Mouse (Mus musculus): Measurements from ENCODE around the gene Ccdc169. TPM values are rescaled to one million over a fixed set of nuclear protein-coding genes. Genes with fewer than 3 reads are reported as not detected.

The Ccdc169 gene
- polyA plus RNA-seq, 1 experiment from 2014 or later, result not detected

DNA sequence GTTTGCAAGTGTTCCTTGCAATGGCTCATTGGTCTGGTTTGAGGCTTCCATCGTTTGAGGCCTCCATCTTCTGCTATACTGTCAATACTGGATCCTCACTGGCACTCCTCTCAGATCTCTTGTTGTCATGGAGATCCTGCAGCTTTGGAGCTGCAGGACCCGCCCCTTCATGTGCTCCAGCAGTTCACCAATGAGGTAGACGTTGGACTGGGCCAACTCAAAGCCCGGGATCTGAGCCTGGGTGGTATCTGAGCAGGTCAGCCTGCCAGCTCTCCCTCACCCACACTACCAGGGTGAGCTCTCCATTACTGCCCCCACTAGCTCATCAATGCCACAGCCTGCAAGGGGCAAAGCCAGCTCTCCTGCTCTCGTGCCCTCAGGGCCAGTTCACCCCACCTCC, 20.3 kb downstream of the Ccdc169 start:
- ATAC-seq (replicated peaks; ENCODE audit: low FRiP score), result no peak
- DNase-seq (ENCODE audit: low spot score), result no peak
- Histone ChIP-seq H3K4me3 (ENCODE audit: low read depth, low read length) (no peak overlapping the region), H3K4me2 (no peak overlapping the region), H3K27me3 (replicated peaks; ENCODE audit: control insufficient read depth, insufficient read depth, low read length) (no peaks in the 10 kb centered on the region), H3K9ac (ENCODE audit: low read depth, low read length) (no peak overlapping the region), H3K4me1 (replicated peaks; ENCODE audit: control insufficient read depth, insufficient read depth, low read length) (no peaks in the 10 kb centered on the region), H3K9me3 (ENCODE audit: control insufficient read depth, low read length) (no peaks in the 10 kb centered on the region), H3K27ac (ENCODE audit: low read depth, low read length) (no peak overlapping the region), H3K36me3 (ENCODE audit: control insufficient read depth, insufficient read depth, low read length) (no peaks in the 10 kb centered on the region)
- 62% methylated on average over 5 of the region's 5 CpGs for WGBS

DNA sequence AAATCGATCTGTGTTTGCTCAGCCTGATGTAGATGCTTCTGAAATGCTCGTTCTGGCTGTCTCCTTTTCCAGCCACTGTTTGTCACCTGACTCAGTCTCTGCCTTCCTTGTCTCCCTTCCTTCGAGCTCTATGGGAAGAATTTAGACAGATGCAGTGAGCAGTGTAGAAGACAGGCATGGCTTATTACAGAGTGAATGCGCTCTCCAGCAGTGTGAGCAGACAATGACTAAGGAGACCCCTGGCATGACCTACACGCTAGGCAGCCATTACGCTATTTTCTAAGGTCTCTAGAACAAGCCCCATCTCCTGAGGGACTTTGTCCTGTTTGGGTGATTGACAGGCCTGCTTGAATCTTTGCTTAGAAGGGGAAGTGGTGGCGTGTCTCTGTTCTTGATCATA, 24.0 kb downstream of the Ccdc169 start:
- H3K27me3 ChIP-seq (replicated peaks; ENCODE audit: control insufficient read depth, insufficient read depth, low read length), result no peaks in the 10 kb centered on the region
- ATAC-seq (replicated peaks; ENCODE audit: low FRiP score) (no peak), DNase-seq (ENCODE audit: low spot score) (no peak)
- no peaks in the 10 kb centered on the region for H3K36me3 ChIP-seq (ENCODE audit: control insufficient read depth, insufficient read depth, low read length)
- H3K9ac ChIP-seq (ENCODE audit: low read depth, low read length), result no peak overlapping the region
- H3K4me3 ChIP-seq (ENCODE audit: low read depth, low read length), result no peak overlapping the region
- H3K9me3 ChIP-seq (ENCODE audit: control insufficient read depth, low read length), result no peaks in the 10 kb centered on the region
- H3K27ac ChIP-seq (ENCODE audit: low read depth, low read length), result no peak overlapping the region
- H3K4me2 ChIP-seq, result no peak overlapping the region
- no peaks in the 10 kb centered on the region for H3K4me1 ChIP-seq (replicated peaks; ENCODE audit: control insufficient read depth, insufficient read depth, low read length)
- WGBS, result 71% methylated on average over 7 of the region's 7 CpGs

DNA sequence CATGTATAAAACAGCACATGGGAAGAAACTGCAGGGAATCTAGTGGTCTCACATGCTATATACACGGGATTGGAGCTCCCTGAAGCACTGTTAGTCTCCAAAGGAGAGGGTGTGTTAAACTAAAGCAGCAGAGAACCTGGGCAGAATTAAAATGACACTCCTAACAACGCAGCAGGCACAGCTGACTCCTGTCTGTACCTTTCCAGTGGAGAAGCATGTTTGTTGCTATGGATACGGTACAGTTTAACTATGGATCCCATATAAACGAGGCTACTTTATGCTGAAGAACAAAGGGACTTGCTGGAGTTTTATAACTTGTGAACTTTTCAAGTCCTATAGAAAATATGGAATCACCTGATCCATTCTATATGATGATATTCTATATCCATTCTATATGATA, 26.4 kb downstream of the Ccdc169 start:
- 76% methylated on average over 4 of the region's 4 CpGs for WGBS
- Histone ChIP-seq H3K36me3 (ENCODE audit: control insufficient read depth, insufficient read depth, low read length) (no peaks in the 10 kb centered on the region), H3K9me3 (ENCODE audit: control insufficient read depth, low read length) (no peaks in the 10 kb centered on the region), H3K4me3 (ENCODE audit: low read depth, low read length) (no peak overlapping the region), H3K4me2 (no peak overlapping the region), H3K4me1 (replicated peaks; ENCODE audit: control insufficient read depth, insufficient read depth, low read length) (no peaks in the 10 kb centered on the region), H3K9ac (ENCODE audit: low read depth, low read length) (no peak overlapping the region), H3K27ac (ENCODE audit: low read depth, low read length) (no peak overlapping the region), H3K27me3 (replicated peaks; ENCODE audit: control insufficient read depth, insufficient read depth, low read length) (no peaks in the 10 kb centered on the region)
- DNase-seq (ENCODE audit: low spot score), result no peak
- ATAC-seq (replicated peaks; ENCODE audit: low FRiP score), result no peak

DNA sequence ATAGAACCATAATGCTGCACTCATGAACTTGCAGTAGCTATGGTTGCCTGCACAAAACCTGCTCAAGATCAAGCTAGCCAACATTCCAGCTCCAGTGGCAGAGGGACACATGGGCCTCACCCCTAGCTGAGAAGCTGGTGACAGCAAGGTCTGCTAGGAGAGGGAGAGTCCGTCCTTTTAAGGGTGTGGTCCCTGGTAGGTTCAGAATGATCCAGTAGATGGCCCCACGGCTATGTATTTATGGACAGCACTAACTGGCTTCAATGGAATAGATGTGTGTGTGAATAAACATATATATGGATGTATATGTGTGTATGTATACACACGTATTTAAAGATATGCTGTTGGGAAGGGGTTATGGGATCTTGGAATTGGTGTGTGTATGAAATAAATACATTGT, 35.3 kb downstream of the Ccdc169 start:
- Histone ChIP-seq H3K27ac (ENCODE audit: low read depth, low read length) (no peak overlapping the region), H3K4me2 (no peak overlapping the region), H3K4me3 (ENCODE audit: low read depth, low read length) (no peak overlapping the region), H3K36me3 (ENCODE audit: control insufficient read depth, insufficient read depth, low read length) (no peaks in the 10 kb centered on the region), H3K4me1 (replicated peaks; ENCODE audit: control insufficient read depth, insufficient read depth, low read length) (no peaks in the 10 kb centered on the region), H3K9me3 (ENCODE audit: control insufficient read depth, low read length) (no peaks in the 10 kb centered on the region), H3K9ac (ENCODE audit: low read depth, low read length) (no peak overlapping the region), H3K27me3 (replicated peaks; ENCODE audit: control insufficient read depth, insufficient read depth, low read length) (no peaks in the 10 kb centered on the region)
- DNase-seq (ENCODE audit: low spot score), result no peak
- 67% methylated on average over 3 of the region's 3 CpGs for WGBS
- no peak for ATAC-seq (replicated peaks; ENCODE audit: low FRiP score)

DNA sequence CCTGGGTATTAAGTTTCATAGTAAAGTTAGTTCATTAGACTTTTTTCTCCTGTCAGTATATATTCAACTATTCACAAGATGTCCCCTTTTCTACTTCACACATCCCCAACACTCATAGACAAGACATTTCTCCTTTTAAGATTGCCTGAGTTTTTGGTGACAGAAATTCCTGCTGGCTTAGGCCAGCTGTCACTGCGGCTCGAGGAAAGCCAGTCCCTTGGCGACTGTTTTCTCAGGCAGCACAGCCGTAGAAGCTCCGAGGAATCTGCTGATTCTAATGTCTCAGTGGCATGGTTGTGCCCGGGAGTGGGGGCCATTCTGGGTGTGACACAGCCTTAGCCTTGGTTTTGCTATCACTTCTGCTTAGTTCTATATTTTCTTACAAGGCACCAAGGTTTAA, 40.1 kb downstream of the Ccdc169 start:
- no peaks in the 10 kb centered on the region for H3K4me1 ChIP-seq (replicated peaks; ENCODE audit: control insufficient read depth, insufficient read depth, low read length)
- no peak for ATAC-seq (replicated peaks; ENCODE audit: low FRiP score)
- 49% methylated on average over 6 of the region's 6 CpGs for WGBS

DNA sequence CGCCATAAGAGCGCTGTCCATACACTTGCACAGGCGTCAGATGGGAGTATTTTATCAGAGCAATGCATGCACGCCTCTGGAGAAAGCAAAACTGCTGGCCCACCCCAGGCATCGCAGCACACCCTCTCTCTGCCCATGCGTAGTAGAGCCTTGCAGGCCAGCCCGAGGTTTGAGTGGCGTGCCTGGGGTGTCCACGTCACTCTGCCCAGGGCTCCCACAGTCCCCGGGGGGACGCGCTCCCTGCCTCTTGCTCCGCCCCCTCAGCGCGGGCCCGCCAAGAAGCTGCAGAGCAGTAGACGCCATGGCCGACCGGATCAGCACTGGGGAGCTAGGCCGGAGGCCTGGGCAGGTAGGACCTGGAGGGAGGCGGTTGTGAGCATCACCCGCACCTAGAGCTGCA, 44.6 kb downstream of the Ccdc169 start, which contains the start of gene Sohlh2:
Sohlh2 (plus strand) TSS at position 263 of the 400 bp plus-strand sequence.
- Histone ChIP-seq H3K4me2 (no peak within 1 kb of the TSS), H3K4me1 (replicated peaks; ENCODE audit: control insufficient read depth, insufficient read depth, low read length) (no peaks in the 10 kb centered on the region), H3K9me3 (ENCODE audit: control insufficient read depth, low read length) (no peaks in the 10 kb centered on the region), H3K4me3 (ENCODE audit: low read depth, low read length) (no peak within 1 kb of the TSS), H3K27me3 (replicated peaks; ENCODE audit: control insufficient read depth, insufficient read depth, low read length) (no peaks in the 10 kb centered on the region), H3K27ac (ENCODE audit: low read depth, low read length) (no peak within 1 kb of the TSS), H3K9ac (ENCODE audit: low read depth, low read length) (no peak within 1 kb of the TSS), H3K36me3 (ENCODE audit: control insufficient read depth, insufficient read depth, low read length) (no peaks in the 10 kb centered on the region)
- WGBS, result 87% methylated on average over 22 of the region's 22 CpGs
- ATAC-seq (replicated peaks; ENCODE audit: low FRiP score), result no peak
- no peak for DNase-seq (ENCODE audit: low spot score)

More for the DNA sequence above, 40.1 kb downstream of the Ccdc169 start:
- DNase-seq (ENCODE audit: low spot score), result no peak
- Histone ChIP-seq H3K9ac (ENCODE audit: low read depth, low read length) (no peak overlapping the region), H3K4me3 (ENCODE audit: low read depth, low read length) (no peak overlapping the region), H3K4me2 (no peak overlapping the region), H3K27me3 (replicated peaks; ENCODE audit: control insufficient read depth, insufficient read depth, low read length) (no peaks in the 10 kb centered on the region), H3K36me3 (ENCODE audit: control insufficient read depth, insufficient read depth, low read length) (no peaks in the 10 kb centered on the region), H3K27ac (ENCODE audit: low read depth, low read length) (no peak overlapping the region), H3K9me3 (ENCODE audit: control insufficient read depth, low read length) (no peaks in the 10 kb centered on the region)

DNA sequence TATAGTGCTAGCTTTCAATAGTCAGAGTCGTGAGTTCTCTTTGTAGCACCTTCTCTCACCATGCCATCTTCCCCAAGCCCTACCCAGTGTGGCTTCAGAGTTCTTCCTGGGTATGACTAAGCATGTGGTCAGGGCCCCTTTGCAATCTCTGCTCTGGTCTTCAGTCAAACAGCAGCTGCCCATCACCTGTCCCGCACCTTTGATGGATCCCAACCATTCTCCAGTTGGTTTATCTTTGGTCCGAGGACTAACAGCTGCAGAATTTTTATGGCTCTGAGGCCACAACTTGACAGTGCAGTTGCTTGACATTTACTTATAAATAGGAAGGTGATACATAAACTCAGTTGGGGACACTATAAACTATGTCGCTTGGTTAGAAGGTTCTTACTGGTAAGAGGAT, 54.5 kb downstream of the Ccdc169 start:
- no peak for DNase-seq (ENCODE audit: low spot score)

DNA sequence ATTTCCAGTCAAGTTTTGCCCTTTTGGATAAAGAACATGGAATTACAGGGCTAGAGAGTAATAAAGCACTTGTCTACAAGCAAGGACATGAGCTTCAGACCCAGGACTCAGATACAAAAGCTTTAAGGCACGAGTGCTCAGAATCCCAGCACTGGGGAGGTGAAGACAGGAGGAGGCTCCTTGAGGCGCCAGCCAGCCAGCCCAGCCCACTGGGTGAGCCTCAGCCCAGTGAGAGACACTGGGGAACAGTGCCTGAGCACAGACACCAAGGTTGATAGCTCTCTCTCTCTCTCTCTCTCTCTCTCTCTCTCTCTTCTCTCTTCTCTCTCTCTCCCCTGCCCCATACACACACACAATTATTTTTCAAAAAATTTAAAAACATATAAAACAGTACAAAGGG, 56.2 kb downstream of the Ccdc169 start:
- ATAC-seq (replicated peaks; ENCODE audit: low FRiP score) (no peak), DNase-seq (ENCODE audit: low spot score) (no peak)
- Histone ChIP-seq H3K9me3 (ENCODE audit: control insufficient read depth, low read length) (no peaks in the 10 kb centered on the region), H3K4me3 (ENCODE audit: low read depth, low read length) (no peak overlapping the region), H3K36me3 (ENCODE audit: control insufficient read depth, insufficient read depth, low read length) (no peaks in the 10 kb centered on the region), H3K27me3 (replicated peaks; ENCODE audit: control insufficient read depth, insufficient read depth, low read length) (no peaks in the 10 kb centered on the region), H3K4me2 (no peak overlapping the region), H3K27ac (ENCODE audit: low read depth, low read length) (no peak overlapping the region), H3K9ac (ENCODE audit: low read depth, low read length) (no peak overlapping the region), H3K4me1 (replicated peaks; ENCODE audit: control insufficient read depth, insufficient read depth, low read length) (no peaks in the 10 kb centered on the region)
- 46% methylated on average over 2 of the region's 2 CpGs for WGBS

More for the DNA sequence above, 54.5 kb downstream of the Ccdc169 start:
- Histone ChIP-seq H3K9me3 (ENCODE audit: control insufficient read depth, low read length) (no peaks in the 10 kb centered on the region), H3K27me3 (replicated peaks; ENCODE audit: control insufficient read depth, insufficient read depth, low read length) (no peaks in the 10 kb centered on the region), H3K9ac (ENCODE audit: low read depth, low read length) (no peak overlapping the region), H3K4me3 (ENCODE audit: low read depth, low read length) (no peak overlapping the region), H3K27ac (ENCODE audit: low read depth, low read length) (no peak overlapping the region), H3K36me3 (ENCODE audit: control insufficient read depth, insufficient read depth, low read length) (no peaks in the 10 kb centered on the region), H3K4me1 (replicated peaks; ENCODE audit: control insufficient read depth, insufficient read depth, low read length) (no peaks in the 10 kb centered on the region), H3K4me2 (no peak overlapping the region)
- WGBS, result 78% methylated on average over 4 of the region's 4 CpGs
- ATAC-seq (replicated peaks; ENCODE audit: low FRiP score), result no peak

DNA sequence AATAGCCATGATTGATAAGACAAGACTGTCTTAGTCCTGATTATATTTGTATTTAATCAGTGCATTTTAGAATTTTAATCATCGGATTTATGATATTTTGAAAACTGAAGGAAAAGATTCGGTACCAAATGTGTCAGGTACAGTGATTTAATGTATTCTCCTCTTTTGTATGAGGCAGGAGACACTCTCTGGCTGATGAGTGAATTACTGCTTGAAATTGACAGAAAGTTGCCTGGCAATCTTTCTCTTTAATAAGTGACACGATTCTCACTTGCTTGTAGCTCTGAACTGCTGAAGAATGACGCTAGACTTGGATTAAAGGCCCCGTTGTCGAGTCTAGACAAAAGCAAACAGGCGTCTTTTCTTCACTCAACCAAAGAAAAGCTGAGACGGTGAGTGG, 57.7 kb downstream of the Ccdc169 start:
- Histone ChIP-seq H3K4me2 (no peak overlapping the region), H3K36me3 (ENCODE audit: control insufficient read depth, insufficient read depth, low read length) (no peaks in the 10 kb centered on the region), H3K4me3 (ENCODE audit: low read depth, low read length) (no peak overlapping the region), H3K4me1 (replicated peaks; ENCODE audit: control insufficient read depth, insufficient read depth, low read length) (no peaks in the 10 kb centered on the region), H3K9ac (ENCODE audit: low read depth, low read length) (no peak overlapping the region), H3K27me3 (replicated peaks; ENCODE audit: control insufficient read depth, insufficient read depth, low read length) (no peaks in the 10 kb centered on the region), H3K27ac (ENCODE audit: low read depth, low read length) (no peak overlapping the region), H3K9me3 (ENCODE audit: control insufficient read depth, low read length) (no peaks in the 10 kb centered on the region)
- 76% methylated on average over 8 of the region's 8 CpGs for WGBS
- no peak for DNase-seq (ENCODE audit: low spot score)
- no peak for ATAC-seq (replicated peaks; ENCODE audit: low FRiP score)
